Mouse (Mus musculus) c-Kit-positive CD71-positive TER-119-positive erythroid progenitor cells, embryonic 14.5 days (primary cell): Measurements from ENCODE around the gene Gm16381.
"Not testable (repeated sequence)": the region's sequence is repeated elsewhere in the genome, so short reads cannot be mapped to it uniquely, and the experiment has no call there.

Experiments used
- DNase-seq: peaks from one replicate; pipeline ENCODE4 v3.0.0-alpha.2; 2013; ENCODE audit warnings: low spot score

Gm16381 gene

DNA sequence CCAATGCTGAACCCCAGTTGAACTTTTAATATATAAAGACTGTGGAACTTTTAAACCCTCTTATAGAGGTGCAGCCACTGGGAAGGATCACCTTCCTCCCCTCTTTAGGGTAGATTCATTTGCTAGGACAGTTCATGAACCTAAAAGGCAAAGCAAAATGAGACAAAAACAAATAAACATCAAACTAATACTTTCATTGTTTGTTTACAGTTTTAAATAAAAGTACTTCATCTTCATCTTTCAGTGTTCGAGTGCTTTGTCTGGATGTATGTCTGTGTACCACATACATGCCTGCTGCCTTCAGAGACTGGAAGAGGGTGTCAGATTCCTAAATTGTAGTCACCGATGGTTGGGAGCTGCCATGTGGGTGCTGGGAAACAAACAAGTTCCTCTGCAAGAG, at the start of gene Gm16381:
Gm16381 (minus strand) TSS at position 101 of the 400 bp plus-strand sequence.
- DNase-seq, result not testable (repeated sequence)

DNA sequence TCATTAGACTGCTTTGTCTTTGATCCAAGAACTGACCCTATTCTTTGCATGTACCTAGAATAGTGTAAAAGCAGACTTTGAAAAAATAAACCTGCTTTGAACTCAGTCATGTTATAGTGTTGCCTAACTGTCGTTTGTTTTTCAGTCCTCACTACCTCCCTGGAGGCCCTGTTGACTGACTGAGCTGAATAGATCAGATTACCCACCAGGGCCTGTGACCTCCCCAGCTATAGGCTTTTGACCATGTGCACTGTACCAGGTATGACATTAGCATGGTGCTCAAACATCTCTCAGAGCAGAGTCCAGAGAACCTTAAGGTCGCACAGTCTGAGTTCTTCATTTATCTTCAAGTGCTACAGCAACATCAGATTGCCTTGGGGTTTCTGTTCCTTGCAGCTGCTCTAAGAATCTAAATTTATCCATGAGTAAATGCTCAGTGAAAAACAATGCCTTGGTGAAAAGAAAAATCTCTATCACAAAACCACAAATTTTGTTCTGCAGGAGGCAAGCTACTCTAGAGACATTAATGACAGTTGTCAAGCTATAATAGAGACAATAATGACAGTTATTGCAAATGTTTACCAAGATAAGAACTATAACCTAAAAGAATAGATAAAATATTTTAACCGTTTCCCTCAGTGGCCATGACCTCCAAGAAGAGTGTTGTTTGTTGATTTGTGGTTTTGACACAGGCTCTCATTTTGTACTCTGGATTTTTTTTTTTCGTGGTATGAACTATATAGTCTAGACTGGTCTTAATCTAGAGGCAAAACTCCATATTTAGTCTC, 8.7 kb upstream of the Gm16381 start:
- DNase-seq, result not testable (repeated sequence)

DNA sequence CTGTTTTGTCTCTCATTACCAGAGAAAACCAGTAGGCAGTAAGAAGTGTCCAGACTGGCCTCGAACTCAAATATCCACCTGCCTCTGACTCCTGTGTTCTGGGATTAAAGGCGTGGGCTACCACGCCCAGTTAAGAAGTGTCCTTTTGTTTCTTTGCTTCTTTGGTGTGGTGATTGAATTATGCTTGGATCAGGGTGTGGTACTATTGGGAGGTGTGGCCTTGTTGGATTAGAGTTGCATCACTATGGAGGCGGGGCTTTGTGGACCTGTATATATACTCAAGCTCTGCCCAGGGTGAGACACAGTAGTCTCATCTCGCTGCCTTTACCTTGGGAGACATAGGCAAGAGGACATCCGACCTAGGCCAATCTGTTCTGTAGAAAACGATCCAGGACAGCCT, 25.9 kb downstream of the Gm16381 start, which contains the start of gene Gm4027:
Gm4027 (plus strand) TSS at position 301 of the 400 bp plus-strand sequence.
- not testable (repeated sequence) for DNase-seq

DNA sequence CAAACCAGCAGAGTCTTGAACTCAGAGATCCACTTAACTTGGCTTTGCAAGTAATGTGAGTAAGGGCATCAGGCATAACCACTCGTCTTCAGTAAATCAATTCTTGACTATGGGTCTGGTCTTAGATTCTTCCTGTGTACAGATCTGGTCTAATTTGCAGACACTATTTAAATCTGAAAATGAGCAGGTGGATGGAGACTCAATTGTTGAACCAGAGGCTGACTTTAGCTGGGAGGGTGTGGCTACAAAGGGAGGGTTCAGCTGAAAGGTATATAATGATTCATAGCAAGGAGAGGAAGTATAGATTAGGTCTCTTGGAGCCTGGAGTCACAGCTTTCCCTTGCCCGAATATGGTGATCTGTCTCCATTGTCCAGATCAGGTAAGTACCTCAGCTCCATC, 42.0 kb downstream of the Gm16381 start, which contains the start of gene Oog1:
Oog1 (plus strand) TSS at position 301 of the 400 bp plus-strand sequence.
- not testable (repeated sequence) for DNase-seq

DNA sequence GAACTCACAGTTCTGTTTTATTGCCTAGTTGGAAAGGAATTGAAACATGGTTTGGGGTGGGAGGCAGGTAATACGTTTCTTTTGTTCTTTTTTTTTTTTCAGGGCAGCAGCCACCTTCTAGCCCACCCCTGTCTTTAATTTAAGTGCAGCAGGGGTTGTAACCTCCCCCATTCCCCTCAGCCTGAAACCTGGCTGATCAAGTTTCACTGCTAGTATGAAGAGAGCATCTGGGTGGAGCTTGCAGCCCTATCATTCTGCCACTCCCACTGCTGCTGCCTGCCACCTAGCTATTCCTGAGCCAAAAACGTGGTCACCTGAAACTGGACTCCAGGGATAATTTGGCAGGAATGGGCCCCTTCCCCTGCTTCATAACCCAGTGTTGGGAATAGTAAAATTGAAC, 43.0 kb downstream of the Gm16381 start:
- DNase-seq, result not testable (repeated sequence)
